Mouse (Mus musculus) stomach, embryonic 15.5 days (tissue): Measurements from ENCODE around the gene Gm49486. TPM values are rescaled to one million over a fixed set of nuclear protein-coding genes. Genes with fewer than 3 reads are reported as not detected.

ENCODE experiments used
- ATAC-seq: fragments of 200-750 bp; cut with Nextera tagmentation; 2 replicates; pipeline ENCODE4 v1.8.0; 2017; ENCODE audit warnings: low read depth, moderate number of reproducible peaks, moderate TSS enrichment; ENCODE audit not compliant: insufficient read depth, low FRiP score
- H3K27ac ChIP-seq: fragments of 300-500 bp; sonication (generic); 2 replicates; pipeline ENCODE4 v1.5.1; 2015; ENCODE audit warnings: mild to moderate bottlenecking, inconsistent platforms
- H3K27me3 ChIP-seq: fragments of 300-500 bp; sonication (generic); replicated peaks from 2 replicates; pipeline ENCODE4 v1.6.1; 2015; ENCODE audit warnings: inconsistent platforms
- H3K36me3 ChIP-seq: fragments of 300-500 bp; sonication (generic); 2 replicates; pipeline ENCODE4 v1.6.1; 2015; ENCODE audit warnings: inconsistent platforms
- H3K4me1 ChIP-seq: fragments of 300-500 bp; sonication (generic); 2 replicates; pipeline ENCODE4 v1.6.1; 2015; ENCODE audit warnings: inconsistent platforms
- H3K4me2 ChIP-seq: fragments of 300-500 bp; sonication (generic); 2 replicates; pipeline ENCODE4 v1.6.1; 2015; ENCODE audit warnings: mild to moderate bottlenecking, inconsistent platforms
- H3K4me3 ChIP-seq: fragments of 300-500 bp; sonication (generic); replicated peaks from 2 replicates; pipeline ENCODE4 v1.5.1; 2015; ENCODE audit warnings: inconsistent platforms
- H3K9ac ChIP-seq: fragments of 300-500 bp; sonication (generic); 2 replicates; pipeline ENCODE4 v1.6.1; 2015; ENCODE audit warnings: inconsistent platforms
- H3K9me3 ChIP-seq: fragments of 300-500 bp; sonication (generic); 2 replicates; pipeline ENCODE4 v1.6.1; 2016; ENCODE audit warnings: inconsistent platforms
- WGBS: fragments of 180-500 bp; shearing (Covaris S2); methylation state at CpG from one replicate; pipeline ENCODE4 v1.1.7; 2015; 5-methylcytosine and 5-hydroxymethylcytosine counted together
- polyA plus RNA-seq: library from polyadenylated mRNA; unstranded; fragments of >200 nt; fragmentation: Nextera tagmentation; extraction: Ambion mirVana; gene quantifications from 2 replicates; pipeline ENCODE4 v1.2.1, GENCODE M21; 2015

The Gm49486 gene
- 0.61 and 0.65 TPM in 2 replicates for polyA plus RNA-seq

DNA sequence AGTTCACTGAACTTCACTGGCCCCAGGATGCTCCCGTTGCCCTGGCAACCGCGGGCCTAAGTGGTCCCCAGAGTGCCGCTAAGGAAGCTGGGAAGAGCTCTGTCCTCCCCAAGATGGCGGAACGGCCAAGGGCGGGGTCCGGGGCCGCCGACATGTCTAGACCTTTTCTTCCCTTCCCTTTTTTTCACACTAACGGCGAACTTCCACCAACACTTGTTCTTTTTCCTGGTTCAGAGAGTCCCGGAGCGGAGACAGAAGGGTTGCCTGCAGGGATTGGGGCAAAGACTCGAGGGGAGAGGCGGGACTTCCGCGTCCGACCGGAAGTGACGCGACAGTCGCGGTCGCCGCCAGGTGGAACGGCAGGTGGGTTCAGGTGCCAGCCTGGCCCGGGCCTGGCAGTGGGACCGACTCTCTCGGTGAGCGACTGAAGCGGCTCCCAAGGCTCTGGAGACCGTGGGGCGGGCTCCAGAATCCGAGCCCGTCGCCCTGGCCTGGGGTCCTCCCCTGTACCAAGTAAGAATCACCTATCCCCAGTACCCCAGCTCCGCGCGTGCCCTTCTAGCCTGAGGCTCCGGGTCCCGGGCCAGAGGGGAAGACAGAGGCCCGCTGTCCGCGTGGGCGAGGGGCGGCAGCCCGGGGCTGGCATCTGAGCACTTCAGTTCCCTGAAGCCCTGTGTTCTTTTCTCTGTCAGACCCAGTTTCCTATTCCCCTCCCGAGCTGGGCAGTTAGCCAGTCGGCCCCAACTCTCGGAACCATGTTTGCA lies at the start of gene Gm49486, which contains the start of gene Pick1:
Gene Gm49486, plus strand, starts transcription at position 334 of the 764 bp plus-strand sequence.
Gene Pick1, plus strand, starts transcription at position 116 of the 764 bp plus-strand sequence.
- 0 out of 2 replicates have a peak, but pooled peaks cover 7% of the 10 kb centered on the region for H3K4me1 ChIP-seq
- ATAC-seq: peak; percentile 76
- peak within 1 kb of the TSS; percentile 99 for H3K27ac ChIP-seq
- H3K9ac ChIP-seq: peak within 1 kb of the TSS; percentile 92
- no peaks in the 10 kb centered on the region for H3K9me3 ChIP-seq
- H3K27me3 ChIP-seq: no peaks in the 10 kb centered on the region
- under 1% methylated on average over 51 of the region's 51 CpGs for WGBS
- peak within 1 kb of the TSS; percentile 85 for H3K4me3 ChIP-seq
- H3K4me2 ChIP-seq: peak within 1 kb of the TSS; percentile 99
- H3K36me3 ChIP-seq: 0 out of 2 replicates have a peak, but pooled peaks cover 3% of the 10 kb centered on the region

DNA sequence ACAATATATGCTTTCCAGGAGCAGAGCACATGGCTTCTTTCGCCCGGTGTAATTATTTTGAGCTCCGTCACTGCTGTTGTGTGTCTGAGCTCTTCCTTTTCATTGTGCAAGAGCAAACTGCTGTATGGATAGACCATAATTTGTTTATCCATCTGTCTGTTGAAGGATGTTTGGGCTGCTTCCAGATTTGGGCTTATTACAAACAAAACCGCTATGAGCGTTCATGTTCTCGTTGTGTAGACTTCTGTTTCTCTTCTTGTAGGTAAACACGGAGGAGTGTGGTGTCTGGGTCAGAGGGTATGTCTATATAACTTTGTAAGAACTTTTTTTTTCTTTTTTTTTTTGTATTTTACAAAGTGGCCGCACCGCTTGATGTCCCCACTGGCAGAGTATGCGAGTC lies 44.0 kb upstream of the Gm49486 start:
- H3K36me3 ChIP-seq: no peaks in the 10 kb centered on the region
- H3K4me3 ChIP-seq: no peak overlapping the region
- H3K27me3 ChIP-seq: no peaks in the 10 kb centered on the region
- H3K4me2 ChIP-seq: no peak overlapping the region
- no peaks in the 10 kb centered on the region for H3K4me1 ChIP-seq
- no peak for ATAC-seq
- H3K9me3 ChIP-seq: no peaks in the 10 kb centered on the region
- no peak overlapping the region for H3K27ac ChIP-seq
- WGBS: 50% methylated on average over 10 of the region's 10 CpGs
- H3K9ac ChIP-seq: no peak overlapping the region

DNA sequence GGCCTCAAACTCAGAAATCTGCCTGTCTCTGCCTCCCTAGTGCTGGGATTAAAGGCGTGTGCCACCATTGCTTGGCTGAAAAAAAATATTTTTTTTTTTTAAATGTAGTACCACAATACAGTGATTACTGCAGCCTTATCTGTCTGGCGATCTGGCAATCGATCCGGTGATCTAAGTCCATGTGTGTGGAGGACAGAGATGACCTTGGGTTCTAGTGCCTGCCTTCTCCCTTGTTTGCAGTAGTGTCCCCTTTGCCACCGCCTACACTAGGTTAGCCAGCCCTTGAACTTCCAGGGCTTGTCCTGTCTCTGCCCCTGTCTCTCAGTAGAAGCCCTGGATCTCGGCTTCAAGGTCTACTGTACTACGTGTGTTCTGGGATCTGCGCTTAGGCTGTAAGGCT lies 41.4 kb upstream of the Gm49486 start:
- Histone ChIP-seq H3K4me3 (no peak overlapping the region), H3K4me2 (no peak overlapping the region), H3K36me3 (no peaks in the 10 kb centered on the region), H3K27ac (no peak overlapping the region), H3K4me1 (0 out of 2 replicates have a peak, but pooled peaks cover 4% of the 10 kb centered on the region), H3K9me3 (no peaks in the 10 kb centered on the region), H3K27me3 (no peaks in the 10 kb centered on the region), H3K9ac (no peak overlapping the region)
- 87% methylated on average over 8 of the region's 8 CpGs for WGBS
- no peak for ATAC-seq

DNA sequence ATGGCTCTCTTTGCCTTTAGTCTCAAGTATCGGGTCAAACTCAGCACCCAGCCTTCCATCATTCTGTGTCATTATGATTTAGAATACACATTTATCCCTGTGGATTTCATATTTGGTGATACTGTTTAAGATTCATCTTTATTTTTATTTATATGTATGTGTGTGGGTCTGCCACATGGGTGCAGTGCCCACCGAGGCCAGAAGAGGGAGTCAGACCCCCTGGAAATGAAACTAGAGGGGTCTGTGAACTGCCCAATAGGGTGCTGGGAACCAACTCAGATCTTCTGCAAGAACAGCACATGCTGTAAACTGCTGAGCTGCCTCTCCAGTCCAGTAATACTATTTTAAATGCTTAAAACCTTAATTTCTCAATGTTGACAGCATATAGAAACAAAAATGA lies 37.8 kb upstream of the Gm49486 start:
- H3K9ac ChIP-seq: no peak overlapping the region
- no peak overlapping the region for H3K4me3 ChIP-seq
- H3K9me3 ChIP-seq: no peaks in the 10 kb centered on the region
- no peak overlapping the region for H3K27ac ChIP-seq
- 91% methylated on average over 2 of the region's 2 CpGs for WGBS
- no peak for ATAC-seq
- H3K27me3 ChIP-seq: no peaks in the 10 kb centered on the region
- no peak overlapping the region for H3K4me2 ChIP-seq
- H3K4me1 ChIP-seq: 0 out of 2 replicates have a peak, but pooled peaks cover 12% of the 10 kb centered on the region
- no peaks in the 10 kb centered on the region for H3K36me3 ChIP-seq

DNA sequence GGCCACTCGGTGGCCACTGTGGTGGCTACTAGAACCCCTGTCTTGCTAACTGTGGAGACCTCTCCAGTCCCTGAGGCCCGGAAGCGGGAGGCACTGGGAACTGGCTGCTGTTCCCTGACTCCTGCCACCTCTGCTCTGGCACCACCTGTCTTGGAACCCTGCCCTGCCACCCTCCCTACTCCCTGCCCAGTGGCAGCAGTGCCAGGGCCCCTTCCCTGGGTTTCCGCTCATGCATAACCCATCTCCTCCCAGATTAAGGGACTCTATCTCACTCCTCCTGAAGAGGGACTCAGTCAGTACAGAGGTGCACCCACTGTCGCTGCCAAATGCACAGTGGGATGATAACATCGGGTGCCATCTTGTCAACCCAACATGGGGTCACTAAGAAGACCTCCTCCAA lies 36.7 kb upstream of the Gm49486 start:
- Histone ChIP-seq H3K4me3 (no peak overlapping the region), H3K9ac (no peak overlapping the region), H3K4me2 (no peak overlapping the region), H3K27ac (peak overlapping the region; percentile 63; the same call in 1 of the 2 replicates), H3K4me1 (0 out of 2 replicates have a peak, but pooled peaks cover 12% of the 10 kb centered on the region), H3K36me3 (no peaks in the 10 kb centered on the region), H3K27me3 (no peaks in the 10 kb centered on the region), H3K9me3 (no peaks in the 10 kb centered on the region)
- ATAC-seq: no peak
- 87% methylated on average over 6 of the region's 6 CpGs for WGBS

DNA sequence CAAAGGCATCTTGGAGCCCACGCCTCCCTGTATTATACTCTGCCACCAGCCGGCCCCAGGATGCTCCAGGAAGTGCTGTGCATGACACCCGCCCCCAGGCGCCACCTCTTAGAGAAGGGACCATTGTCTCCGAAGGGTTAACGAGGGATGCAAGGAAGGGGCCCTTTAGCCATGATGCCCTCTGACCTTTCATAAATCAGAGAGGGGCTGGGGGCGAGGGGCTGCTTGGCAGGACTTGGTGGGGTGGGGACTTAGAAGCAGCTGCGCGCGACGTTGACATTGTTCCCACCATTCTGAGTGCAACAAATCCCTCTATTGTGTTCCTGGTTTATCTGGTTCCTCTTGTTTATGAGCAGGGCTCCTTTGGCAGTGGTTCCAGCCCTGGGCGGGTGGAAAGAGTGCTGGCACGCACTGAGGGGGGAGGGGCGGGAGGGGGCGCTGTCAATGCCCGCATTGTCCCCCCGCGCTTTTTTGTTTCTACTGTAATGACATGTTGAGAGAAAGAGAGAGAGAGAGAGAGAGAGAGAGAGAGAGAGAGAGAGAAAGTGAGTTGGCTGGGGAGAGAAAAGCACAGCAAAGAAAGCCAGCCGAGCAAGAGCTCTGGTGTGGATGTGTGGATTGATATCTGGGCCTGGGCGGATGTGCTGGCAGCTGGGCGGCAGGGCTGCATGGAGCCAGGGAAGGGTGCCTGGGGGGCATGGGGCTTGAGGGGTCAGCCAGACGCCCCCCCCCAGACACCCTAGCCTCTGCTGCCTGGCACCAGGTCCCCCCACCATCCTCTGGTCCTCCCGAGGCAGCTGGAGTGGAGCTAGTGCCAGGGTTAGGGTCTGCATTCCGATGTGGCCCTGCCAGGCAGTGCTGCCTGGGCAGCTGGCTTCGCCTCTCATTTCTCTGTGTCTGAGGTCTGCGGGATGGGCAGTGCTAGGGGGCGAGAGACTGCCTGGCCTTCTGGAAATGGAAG lies 36.0 kb upstream of the Gm49486 start:
- H3K4me3 ChIP-seq: no peak overlapping the region
- no peaks in the 10 kb centered on the region for H3K36me3 ChIP-seq
- 0 out of 2 replicates have a peak, but pooled peaks cover 12% of the 10 kb centered on the region for H3K4me1 ChIP-seq
- 0 out of 2 replicates have a peak overlapping the region, but pooled peaks have one; percentile 21 for H3K4me2 ChIP-seq
- H3K27me3 ChIP-seq: no peaks in the 10 kb centered on the region
- WGBS: 43% methylated on average over 27 of the region's 27 CpGs
- no peak overlapping the region for H3K9ac ChIP-seq
- no peaks in the 10 kb centered on the region for H3K9me3 ChIP-seq
- peak; percentile 59 for ATAC-seq
- H3K27ac ChIP-seq: peak overlapping the region; percentile 81

DNA sequence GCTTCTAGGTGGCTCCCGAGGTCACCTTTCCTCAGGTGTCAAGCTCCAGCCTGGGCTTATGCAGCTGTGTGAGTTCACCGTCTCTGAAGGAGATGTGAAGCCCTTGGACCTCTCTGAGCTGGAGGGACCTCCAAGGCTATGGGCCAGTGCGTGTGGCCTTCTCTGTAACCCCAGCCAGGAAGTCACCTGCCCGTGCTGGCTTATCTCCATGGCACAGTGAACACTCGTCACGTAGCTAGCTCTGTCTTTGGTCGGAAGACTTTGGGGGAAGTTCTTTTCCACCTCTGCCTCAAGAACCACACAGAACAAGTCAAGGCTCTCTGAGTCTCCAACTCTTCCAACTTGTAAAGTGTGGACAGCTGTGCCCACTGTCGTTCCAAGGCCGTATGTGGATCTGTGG lies 35.1 kb upstream of the Gm49486 start:
- ATAC-seq: no peak
- Histone ChIP-seq H3K4me2 (no peak overlapping the region), H3K4me1 (0 out of 2 replicates have a peak, but pooled peaks cover 12% of the 10 kb centered on the region), H3K27ac (peak overlapping the region; percentile 81), H3K9me3 (no peaks in the 10 kb centered on the region), H3K9ac (no peak overlapping the region), H3K36me3 (no peaks in the 10 kb centered on the region), H3K27me3 (no peaks in the 10 kb centered on the region), H3K4me3 (no peak overlapping the region)
- 67% methylated on average over 9 of the region's 9 CpGs for WGBS

DNA sequence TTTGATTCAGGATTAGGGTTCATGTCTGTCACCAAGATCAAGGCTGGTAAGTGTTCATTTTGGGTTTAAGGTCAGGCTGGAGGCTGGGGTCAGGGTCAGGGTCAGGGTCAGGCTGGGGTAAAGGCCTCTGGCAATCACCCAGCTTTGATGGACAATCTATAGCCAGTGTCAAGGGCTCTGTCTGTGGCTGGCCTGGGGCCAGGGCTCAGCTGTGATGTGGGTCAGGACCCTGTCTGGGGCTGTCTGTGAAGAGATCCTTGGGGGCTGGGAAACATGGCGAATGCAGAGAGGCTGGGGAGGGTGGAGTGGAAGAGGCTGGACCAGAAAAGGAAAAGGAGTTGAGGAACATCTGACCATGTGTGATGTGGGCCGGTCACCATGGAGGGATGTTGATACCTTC lies 34.2 kb upstream of the Gm49486 start:
- no peak overlapping the region for H3K9ac ChIP-seq
- 0 out of 2 replicates have a peak, but pooled peaks cover 12% of the 10 kb centered on the region for H3K4me1 ChIP-seq
- H3K4me3 ChIP-seq: no peak overlapping the region
- 73% methylated on average over 2 of the region's 2 CpGs for WGBS
- H3K9me3 ChIP-seq: no peaks in the 10 kb centered on the region
- no peak overlapping the region for H3K4me2 ChIP-seq
- H3K27ac ChIP-seq: no peak overlapping the region
- no peaks in the 10 kb centered on the region for H3K36me3 ChIP-seq
- ATAC-seq: no peak
- H3K27me3 ChIP-seq: no peaks in the 10 kb centered on the region

DNA sequence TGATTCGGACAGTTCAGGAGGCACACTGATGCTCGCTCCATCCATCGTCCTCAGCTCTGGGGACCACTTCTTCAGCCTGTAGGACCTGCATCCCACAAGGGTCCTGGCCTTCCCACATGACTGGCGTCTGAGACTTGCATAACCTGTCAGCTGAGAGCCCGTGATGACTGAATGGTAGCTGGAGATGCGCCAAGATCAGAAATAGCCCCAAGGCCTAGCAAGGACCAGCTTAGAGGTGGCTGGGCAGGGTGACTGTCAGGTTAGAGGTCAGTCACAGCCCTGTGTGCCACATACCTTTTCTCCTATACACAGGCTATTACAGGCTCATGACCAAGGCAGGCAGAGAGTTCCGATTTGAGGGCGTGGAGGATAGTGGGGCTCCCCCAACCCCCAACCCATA lies 33.7 kb upstream of the Gm49486 start:
- H3K4me1 ChIP-seq: 0 out of 2 replicates have a peak, but pooled peaks cover 12% of the 10 kb centered on the region
- ATAC-seq: no peak
- no peaks in the 10 kb centered on the region for H3K9me3 ChIP-seq
- H3K4me3 ChIP-seq: no peak overlapping the region
- H3K36me3 ChIP-seq: no peaks in the 10 kb centered on the region
- 81% methylated on average over 8 of the region's 8 CpGs for WGBS
- H3K27me3 ChIP-seq: no peaks in the 10 kb centered on the region
- H3K27ac ChIP-seq: no peak overlapping the region
- H3K4me2 ChIP-seq: no peak overlapping the region
- H3K9ac ChIP-seq: no peak overlapping the region

DNA sequence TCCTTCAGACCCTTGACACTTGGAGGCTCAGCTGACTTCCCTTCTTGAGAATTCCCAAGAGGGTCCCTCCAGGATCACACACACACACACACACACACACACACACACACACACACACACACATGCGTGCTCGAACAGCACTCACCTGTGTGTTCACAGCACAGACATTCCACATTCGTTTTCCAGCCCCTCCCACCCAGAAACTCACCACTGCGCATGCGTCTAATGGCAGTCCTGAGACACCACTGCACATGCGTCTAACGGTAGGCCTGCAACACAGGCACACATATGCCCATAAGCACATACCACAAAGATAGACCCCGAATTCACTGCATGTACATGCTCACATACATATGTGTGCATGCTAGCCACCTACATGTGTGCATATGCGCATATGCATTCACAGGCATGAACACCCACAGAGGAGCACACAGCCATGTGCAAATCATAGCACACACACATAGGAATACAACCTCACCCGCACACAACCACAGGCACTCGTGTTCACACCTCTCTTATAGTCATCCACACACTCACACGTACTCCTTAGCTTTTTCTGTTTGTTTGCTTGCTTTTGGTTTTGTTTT lies 29.7 kb upstream of the Gm49486 start:
- Histone ChIP-seq H3K4me2 (no peak overlapping the region), H3K27ac (no peak overlapping the region), H3K4me1 (0 out of 2 replicates have a peak, but pooled peaks cover 6% of the 10 kb centered on the region), H3K36me3 (no peaks in the 10 kb centered on the region), H3K9me3 (no peaks in the 10 kb centered on the region), H3K27me3 (no peaks in the 10 kb centered on the region), H3K9ac (no peak overlapping the region), H3K4me3 (no peak overlapping the region)
- 90% methylated on average over 12 of the region's 12 CpGs for WGBS
- ATAC-seq: no peak

DNA sequence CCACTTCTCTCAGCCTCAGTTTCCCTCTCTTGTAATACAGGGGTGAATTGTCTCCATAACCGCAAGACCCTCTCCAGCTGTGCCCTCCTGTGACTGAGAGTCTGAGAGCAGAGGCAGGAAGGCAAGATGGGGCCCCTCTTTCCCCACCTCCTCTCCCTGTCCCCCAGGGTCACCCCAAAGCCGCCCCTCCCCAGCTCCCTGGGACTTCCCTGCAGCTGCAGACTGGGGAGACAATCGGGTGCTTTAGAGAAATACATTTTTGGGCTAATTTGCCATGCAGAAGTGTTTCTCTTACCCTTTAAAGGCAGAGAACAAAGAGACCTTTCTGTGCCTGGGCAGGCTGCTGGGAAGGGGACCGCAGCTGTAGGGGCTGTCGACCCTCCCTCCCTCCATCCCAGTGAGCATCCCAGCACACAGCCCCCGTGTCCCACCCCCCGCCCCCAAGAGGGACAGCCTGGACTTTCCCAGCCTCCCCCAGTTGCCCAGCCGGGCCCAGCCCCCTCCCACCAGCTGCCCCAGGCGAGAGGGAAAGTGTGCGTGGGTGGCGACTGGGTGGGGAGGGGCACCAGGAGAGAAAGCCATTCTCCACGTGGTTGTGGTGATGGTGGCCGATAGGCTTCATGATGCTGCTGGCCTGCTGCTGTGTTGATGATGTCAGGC lies 27.6 kb upstream of the Gm49486 start:
- no peak overlapping the region for H3K27ac ChIP-seq
- H3K4me2 ChIP-seq: no peak overlapping the region
- no peaks in the 10 kb centered on the region for H3K27me3 ChIP-seq
- H3K9me3 ChIP-seq: no peaks in the 10 kb centered on the region
- WGBS: 28% methylated on average over 13 of the region's 13 CpGs
- 0 out of 2 replicates have a peak, but pooled peaks cover 6% of the 10 kb centered on the region for H3K4me1 ChIP-seq
- no peak overlapping the region for H3K9ac ChIP-seq
- ATAC-seq: peak; percentile 45; the same call in 1 of the 2 replicates
- H3K4me3 ChIP-seq: no peak overlapping the region
- H3K36me3 ChIP-seq: no peaks in the 10 kb centered on the region
